Mouse (Mus musculus) MEL (cell line): Measurements from ENCODE around the gene Adtrp. TPM values are rescaled to one million over a fixed set of nuclear protein-coding genes. Genes with fewer than 3 reads are reported as not detected.

Source experiments
- DNase-seq: peaks from one replicate; pipeline ENCODE4 v3.0.0; 2011; ENCODE audit warnings: low read depth, low spot score
- H3K27ac ChIP-seq: 2 replicates; pipeline ENCODE4 v1.5.1; 2012; ENCODE audit warnings: low read depth, mild to moderate bottlenecking, control low read depth, low read length, moderate library complexity; ENCODE audit not compliant: control insufficient read depth
- H3K27me3 ChIP-seq, 2 experiments: fragments of 150-350 bp in 1 of 2; sonication (generic) in 1 of 2; 2 replicates each; pipeline ENCODE4 v1.6.1; 2012; ENCODE audit warnings: low read length in 2 of 2, mild to moderate bottlenecking in 2 of 2, improper control_type of control experiment in 1 of 2, moderate library complexity in 1 of 2; ENCODE audit not compliant: insufficient read depth in 2 of 2, control insufficient read depth in 1 of 2
- H3K36me3 ChIP-seq, 2 experiments: 2 replicates each; pipeline ENCODE4 v1.6.1; 2012 to 2014; ENCODE audit warnings: low read length in 2 of 2, improper control_type of control experiment in 1 of 2, inconsistent platforms in 1 of 2, mild to moderate bottlenecking in 1 of 2; ENCODE audit not compliant: insufficient read depth in 2 of 2, control insufficient read depth in 1 of 2
- H3K4me1 ChIP-seq, 2 experiments: fragments of 150-350 bp in 1 of 2; sonication (generic) in 1 of 2; 2 replicates each; pipeline ENCODE4 v1.6.1; 2012; ENCODE audit warnings: low read length in 2 of 2, improper control_type of control experiment in 1 of 2, mild to moderate bottlenecking in 1 of 2; ENCODE audit not compliant: insufficient read depth in 2 of 2, control insufficient read depth in 1 of 2
- H3K4me3 ChIP-seq, 2 experiments: fragments of 150-350 bp in 1 of 2; sonication (generic) in 1 of 2; 2 replicates each; pipeline ENCODE4 v1.5.1; 2012; ENCODE audit warnings: low read depth in 2 of 2, low read length in 2 of 2, mild to moderate bottlenecking in 2 of 2, moderate library complexity in 2 of 2, control low read depth in 1 of 2, improper control_type of control experiment in 1 of 2; ENCODE audit not compliant: control insufficient read depth in 1 of 2, insufficient read depth in 1 of 2
- H3K79me2 ChIP-seq: 2 replicates; pipeline ENCODE4 v1.6.1; 2012; ENCODE audit warnings: mild to moderate bottlenecking, low read length, moderate library complexity; ENCODE audit not compliant: control insufficient read depth, poor library complexity, insufficient read depth
- H3K9ac ChIP-seq: 2 replicates; pipeline ENCODE4 v1.6.1; 2012; ENCODE audit warnings: low read depth, mild to moderate bottlenecking, control low read depth, low read length, moderate library complexity; ENCODE audit not compliant: control insufficient read depth, poor library complexity, severe bottlenecking
- H3K9me3 ChIP-seq: fragments of 150-350 bp; sonication (generic); replicated peaks from 2 replicates; pipeline ENCODE4 v1.6.1; 2012; ENCODE audit warnings: mild to moderate bottlenecking, low read length, improper control_type of control experiment, moderate library complexity; ENCODE audit not compliant: insufficient read depth
- BHLHE40 ChIP-seq: IDR thresholded peaks from 2 replicates; pipeline ENCODE4 v1.6.1; 2012; ENCODE audit warnings: low read depth, mild to moderate bottlenecking, inconsistent platforms, low read length, improper control_type of control experiment, borderline replicate concordance
- CHD1 ChIP-seq: IDR thresholded peaks from 2 replicates; pipeline ENCODE4 v1.6.1; 2012; ENCODE audit warnings: low read depth, mild to moderate bottlenecking, inconsistent platforms, low read length, improper control_type of control experiment
- CTCF ChIP-seq, 3 experiments: IDR thresholded peaks in 2 of 3; conservative IDR thresholded peaks in 1 of 3; 2 replicates each; pipeline ENCODE4 v1.5.1; 2011 to 2012; ENCODE audit warnings: low read length in 3 of 3, low read depth in 2 of 3, mild to moderate bottlenecking in 2 of 3, improper control_type of control experiment in 1 of 3, inconsistent platforms in 1 of 3, mixed read lengths in 1 of 3, moderate library complexity in 1 of 3; ENCODE audit not compliant: control insufficient read depth in 1 of 3, insufficient read depth in 1 of 3, poor library complexity in 1 of 3, severe bottlenecking in 1 of 3
- ELF1 ChIP-seq: IDR thresholded peaks from 2 replicates; pipeline ENCODE4 v1.6.1; 2014; ENCODE audit warnings: low read depth, mild to moderate bottlenecking, inconsistent platforms, low read length, improper control_type of control experiment, moderate library complexity
- GATA1 ChIP-seq: IDR thresholded peaks from 2 replicates; pipeline ENCODE4 v1.6.1; 2011; ENCODE audit warnings: low read depth, low read length, improper control_type of control experiment
- HCFC1 ChIP-seq: IDR thresholded peaks from 2 replicates; pipeline ENCODE4 v1.6.1; 2012; ENCODE audit warnings: low read depth, mild to moderate bottlenecking, inconsistent platforms, low read length, improper control_type of control experiment, moderate library complexity
- KAT2A ChIP-seq: conservative IDR thresholded peaks from 2 replicates; pipeline ENCODE4 v1.6.1; 2012; ENCODE audit warnings: low read depth, low read length, improper control_type of control experiment, inconsistent platforms
- MAFK ChIP-seq: IDR thresholded peaks from 2 replicates; pipeline ENCODE4 v1.6.1; 2011; ENCODE audit warnings: low read depth, mild to moderate bottlenecking, low read length, improper control_type of control experiment, borderline replicate concordance
- MAX ChIP-seq: IDR thresholded peaks from 2 replicates; pipeline ENCODE4 v1.6.1; 2011; ENCODE audit warnings: low read length, improper control_type of control experiment
- MAZ ChIP-seq: IDR thresholded peaks from 2 replicates; pipeline ENCODE4 v1.6.1; 2012; ENCODE audit warnings: low read depth, mild to moderate bottlenecking, inconsistent platforms, low read length, improper control_type of control experiment
- MEF2A ChIP-seq: IDR thresholded peaks from 2 replicates; pipeline ENCODE4 v1.6.1; 2014; ENCODE audit warnings: low read depth, mild to moderate bottlenecking, inconsistent platforms, low read length, improper control_type of control experiment; ENCODE audit not compliant: poor library complexity, insufficient replicate concordance, severe bottlenecking; ENCODE audit errors: extremely low read depth
- MXI1 ChIP-seq: IDR thresholded peaks from 2 replicates; pipeline ENCODE4 v1.6.1; 2011; ENCODE audit warnings: mild to moderate bottlenecking, low read depth, low read length, improper control_type of control experiment
- NRF1 ChIP-seq: IDR thresholded peaks from 2 replicates; pipeline ENCODE4 v1.6.1; 2014; ENCODE audit warnings: low read depth, mild to moderate bottlenecking, inconsistent platforms, low read length, improper control_type of control experiment, moderate library complexity; ENCODE audit not compliant: poor library complexity, insufficient read depth, severe bottlenecking
- POLR2A ChIP-seq, 2 experiments: IDR thresholded peaks; 2 replicates each; pipeline ENCODE4 v1.6.1; 2011 to 2012; ENCODE audit warnings: low read length in 2 of 2, mild to moderate bottlenecking in 2 of 2, control low read depth in 1 of 2, improper control_type of control experiment in 1 of 2, low read depth in 1 of 2, moderate library complexity in 1 of 2; ENCODE audit not compliant: control insufficient read depth in 1 of 2, insufficient read depth in 1 of 2, poor library complexity in 1 of 2
- POLR2AphosphoS5 ChIP-seq: IDR thresholded peaks from 2 replicates; pipeline ENCODE4 v1.6.1; 2012; ENCODE audit warnings: low read depth, borderline replicate concordance, mild to moderate bottlenecking, inconsistent platforms, low read length, moderate library complexity, mixed read lengths
- RAD21 ChIP-seq: IDR thresholded peaks from 2 replicates; pipeline ENCODE4 v1.6.1; 2011; ENCODE audit warnings: mild to moderate bottlenecking, low read depth, low read length, improper control_type of control experiment
- SIN3A ChIP-seq: IDR thresholded peaks from 2 replicates; pipeline ENCODE4 v1.6.1; 2012; ENCODE audit warnings: low read length, improper control_type of control experiment, inconsistent platforms
- TAL1 ChIP-seq: IDR thresholded peaks from 2 replicates; pipeline ENCODE4 v1.6.1; 2012; ENCODE audit warnings: mild to moderate bottlenecking, inconsistent platforms, low read length, moderate library complexity, mixed read lengths
- TBP ChIP-seq: IDR thresholded peaks from 2 replicates; pipeline ENCODE4 v1.8.0; 2011; ENCODE audit warnings: low read depth, low read length, improper control_type of control experiment
- USF1 ChIP-seq: IDR thresholded peaks from 2 replicates; pipeline ENCODE4 v1.6.1; 2014; ENCODE audit warnings: low read depth, mild to moderate bottlenecking, inconsistent platforms, low read length, improper control_type of control experiment, moderate library complexity
- ZKSCAN1 ChIP-seq: IDR thresholded peaks from 2 replicates; pipeline ENCODE4 v1.6.1; 2012; ENCODE audit warnings: low read depth, mild to moderate bottlenecking, inconsistent platforms, low read length, improper control_type of control experiment, moderate library complexity
- ZMIZ1 ChIP-seq: IDR thresholded peaks from 2 replicates; pipeline ENCODE4 v1.6.1; 2012; ENCODE audit warnings: low read depth, mild to moderate bottlenecking, inconsistent platforms, low read length, improper control_type of control experiment, moderate library complexity
- ZNF384 ChIP-seq: IDR thresholded peaks from 2 replicates; pipeline ENCODE4 v1.6.1; 2012; ENCODE audit warnings: low read depth, mild to moderate bottlenecking, inconsistent platforms, low read length, improper control_type of control experiment
- polyA plus RNA-seq, 2 experiments: library from polyadenylated mRNA; stranded (reverse) in 1 of 2; unstranded in 1 of 2; fragments of >175 nt in 1 of 2; fragments of >200 nt in 1 of 2; gene quantifications; 2 replicates each; pipeline versions ENCODE4 v1.2.1 to v1.2.4; 2012; ENCODE audit warnings: low replicate concordance in 2 of 2, low read depth in 1 of 2; ENCODE audit not compliant: insufficient read length in 2 of 2, insufficient read depth in 1 of 2, missing spikeins in 1 of 2
- total RNA-seq: library from RNA; depleted of rRNA; stranded (reverse); fragments of 300-350 nt; gene quantifications from 2 replicates; pipeline ENCODE4 v1.2.3, GENCODE M21; 2012

Gene Adtrp
- total and polyA plus RNA-seq, 3 experiments, result not detected

DNA sequence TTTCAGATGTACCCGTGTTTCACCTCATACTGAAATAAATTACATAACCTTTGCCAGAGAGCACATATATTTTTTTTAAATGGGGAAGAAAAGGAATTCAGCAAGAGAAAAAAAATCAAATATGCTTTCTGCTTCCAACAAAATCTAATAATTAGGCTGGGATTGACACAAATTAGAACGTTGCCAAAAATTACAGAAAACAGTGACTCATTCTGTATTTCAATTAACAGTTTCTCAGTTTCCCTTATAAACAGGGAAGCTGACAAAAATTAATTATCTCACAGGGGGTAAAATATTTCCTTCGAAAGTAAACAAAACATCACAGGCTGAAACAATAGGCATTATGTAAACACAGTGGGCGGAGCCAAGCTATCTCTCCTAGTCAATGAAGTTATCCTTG is 67.2 kb downstream of the Adtrp start:
- Histone ChIP-seq H3K9me3 (no peaks in the 10 kb centered on the region), H3K4me1 (no peaks in the 10 kb centered on the region), H3K9ac (no peak overlapping the region), H3K4me3 (no peak overlapping the region), H3K79me2 (no peaks in the 10 kb centered on the region), H3K27me3 (no peaks in the 10 kb centered on the region), H3K27ac (no peak overlapping the region), H3K36me3 (no peaks in the 10 kb centered on the region)
- TF ChIP-seq CTCF (IDR thresholded peaks at IDR 0.05 in 2 of 3, conservative IDR thresholded peaks at IDR 0.05 in 1 of 3; ENCODE audit: control insufficient read depth in 1 of 3, insufficient read depth in 1 of 3, low read depth in 2 of 3, low read length in 3 of 3, poor library complexity in 1 of 3, severe bottlenecking in 1 of 3) (no peak), ELF1 (no peak), ZNF384 (no peak), GATA1 (no peak), MAFK (no peak), NRF1 (no peak)
- no peak for DNase-seq

DNA sequence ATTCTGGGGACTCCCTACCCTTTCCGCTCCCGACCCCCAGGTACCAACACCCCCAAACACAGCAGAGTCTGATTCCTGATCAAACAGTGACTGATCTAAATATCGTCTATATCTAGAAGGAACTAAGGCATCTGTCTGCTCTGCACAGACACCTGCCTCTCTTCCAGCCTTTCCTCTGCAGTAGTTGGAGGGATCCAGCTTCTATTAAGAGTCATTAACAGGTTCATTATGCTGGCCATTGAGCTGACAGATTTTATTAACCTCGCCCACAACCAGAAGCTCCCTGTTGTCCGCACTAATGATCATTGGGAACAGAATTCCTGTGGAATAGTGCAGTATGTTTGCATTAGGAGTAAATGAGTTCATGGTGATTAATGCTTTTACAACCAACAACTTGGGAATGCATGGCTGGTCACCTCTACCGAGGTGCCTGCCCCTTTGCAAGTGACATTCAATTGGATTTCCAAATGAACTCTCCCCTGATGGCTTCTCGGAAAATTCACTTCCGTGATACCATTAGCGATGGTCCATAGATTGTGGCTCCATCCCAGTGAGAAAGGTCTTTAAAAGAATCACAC is 67.8 kb downstream of the Adtrp start:
- no peak overlapping the region for H3K27ac ChIP-seq
- TF ChIP-seq USF1 (no peak), POLR2A (IDR thresholded peaks at IDR 0.05; ENCODE audit: control insufficient read depth in 1 of 2, insufficient read depth in 1 of 2, low read depth in 1 of 2, low read length in 2 of 2, poor library complexity in 1 of 2) (no peak), TBP (no peak)
- H3K79me2 ChIP-seq, result no peaks in the 10 kb centered on the region
- no peaks in the 10 kb centered on the region for H3K36me3 ChIP-seq
- no peaks in the 10 kb centered on the region for H3K9me3 ChIP-seq
- DNase-seq, result no peak
- no peaks in the 10 kb centered on the region for H3K27me3 ChIP-seq
- H3K4me3 ChIP-seq, result no peak overlapping the region
- H3K9ac ChIP-seq, result no peak overlapping the region
- no peaks in the 10 kb centered on the region for H3K4me1 ChIP-seq

DNA sequence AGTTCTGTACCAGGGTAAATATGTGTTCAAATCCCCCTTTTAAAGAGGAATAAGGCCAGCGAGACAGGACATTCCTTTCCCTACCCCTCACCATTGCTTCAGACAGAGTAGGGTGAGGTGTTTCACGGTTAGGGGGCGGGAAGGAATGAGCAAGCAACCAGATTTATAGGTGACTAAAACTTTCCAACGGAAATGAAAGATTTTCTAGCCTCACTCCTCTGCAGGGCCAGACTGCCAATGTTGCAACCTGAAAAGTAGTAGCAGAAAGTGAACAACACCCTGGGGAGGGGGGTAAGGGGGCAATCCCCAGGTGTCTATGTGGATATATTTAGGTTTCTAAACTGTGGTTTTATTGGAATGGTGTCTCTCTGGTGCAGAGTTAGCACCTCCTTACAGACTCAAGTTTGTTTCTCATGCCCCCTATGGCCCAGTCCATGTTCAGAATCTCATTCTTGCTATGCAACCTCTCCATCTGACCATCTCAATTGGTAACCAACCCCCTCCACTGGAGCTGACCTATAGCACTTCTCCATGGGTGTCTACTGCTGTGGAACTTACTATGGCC is 73.6 kb downstream of the Adtrp start:
- no peak for TF ChIP-seq ZMIZ1
- TF ChIP-seq GATA1, result no peak
- TF ChIP-seq POLR2AphosphoS5, result no peak
- TF ChIP-seq TAL1, result no peak
- TF ChIP-seq MAX, result no peak
- TF ChIP-seq CHD1, result no peak
- TF ChIP-seq SIN3A, result no peak
- TF ChIP-seq MAZ, result no peak
- no peak for TF ChIP-seq NRF1
- TF ChIP-seq RAD21, result no peak
- no peak for TF ChIP-seq KAT2A
- TF ChIP-seq MXI1, result no peak
- TF ChIP-seq HCFC1, result no peak
- TF ChIP-seq MEF2A, result no peak
- no peak for TF ChIP-seq BHLHE40
- no peak for TF ChIP-seq ZKSCAN1
- Histone ChIP-seq H3K36me3 (no peaks in the 10 kb centered on the region), H3K9ac (no peak overlapping the region), H3K4me1 (no peaks in the 10 kb centered on the region), H3K9me3 (no peaks in the 10 kb centered on the region), H3K27me3 (no peaks in the 10 kb centered on the region), H3K79me2 (no peaks in the 10 kb centered on the region), H3K27ac (no peak overlapping the region), H3K4me3 (no peak overlapping the region)
- no peak for DNase-seq
